Mouse (Mus musculus) cortical plate, adult 2 months (tissue): ENCODE results near the gene Rnf166. TPM values are rescaled to one million over a fixed set of nuclear protein-coding genes. Genes with fewer than 3 reads are reported as not detected.

Experiments
- H3K27ac ChIP-seq: fragments of 200-500 bp; 2 replicates; pipeline ENCODE4 v1.5.1; 2012; ENCODE audit warnings: low read length, control low read depth, inconsistent platforms; ENCODE audit not compliant: insufficient read depth
- H3K4me1 ChIP-seq: fragments of 200-500 bp; 2 replicates; pipeline ENCODE4 v1.6.1; 2011; ENCODE audit warnings: low read length; ENCODE audit not compliant: control insufficient read depth, insufficient read depth
- H3K4me3 ChIP-seq: fragments of 200-500 bp; 2 replicates; pipeline ENCODE4 v1.5.1; 2011; ENCODE audit warnings: mild to moderate bottlenecking, low read length, control low read depth; ENCODE audit not compliant: insufficient read depth
- CTCF ChIP-seq: fragments of 200-500 bp; IDR thresholded peaks from 2 replicates; pipeline ENCODE4 v1.5.1; 2011; ENCODE audit warnings: mild to moderate bottlenecking, control low read depth, low read length; ENCODE audit not compliant: insufficient read depth; ENCODE audit errors: extremely low read depth
- POLR2A ChIP-seq: fragments of 200-500 bp; IDR thresholded peaks from 2 replicates; pipeline ENCODE4 v1.6.1; 2011; ENCODE audit warnings: mild to moderate bottlenecking, low read length, control low read depth; ENCODE audit not compliant: insufficient read depth; ENCODE audit errors: extremely low read depth
- polyA plus RNA-seq: library from polyadenylated mRNA; depleted of rRNA; stranded (reverse); fragments of >200 nt; gene quantifications from 2 replicates; pipeline ENCODE4 v1.2.3, GENCODE M21; 2012; rRNA removed

Gene Rnf166
- polyA plus RNA-seq, 1 experiment = 76.8 TPM

- Histone ChIP-seq H3K27ac (no peak within 1 kb of the TSS), H3K4me1 (0 out of 2 replicates have a peak, but pooled peaks cover 2% of the 10 kb centered on the region), H3K4me3 (no peak within 1 kb of the TSS)
- no peak for TF ChIP-seq POLR2A
- TF ChIP-seq CTCF = no peak
These were observed 54.3 kb downstream of the Rnf166 start, which contains the start of gene Il17c for GRCm38 (mm10) chr8:122421376-122422070. Gene Il17c, plus strand, starts transcription at chr8:122422020.

GRCm38 (mm10) chr8:122419881-122420555 lies 55.8 kb downstream of the Rnf166 start:
- TF ChIP-seq POLR2A = no peak
- no peak for TF ChIP-seq CTCF
- H3K4me3 ChIP-seq = no peak overlapping the region
- 0 out of 2 replicates have a peak, but pooled peaks cover 2% of the 10 kb centered on the region for H3K4me1 ChIP-seq
- H3K27ac ChIP-seq = no peak overlapping the region

Other genes with a start within 250 kb of the Rnf166 start
- 32.1 and 39.0 TPM in 2 replicates for gene Zfpm1, start 193.9 kb downstream of the Rnf166 start, polyA plus RNA-seq
- gene Trhr2, start 115.3 kb downstream of the Rnf166 start, polyA plus RNA-seq = 4.0 and 5.5 TPM in 2 replicates
- 33.0 and 33.6 TPM in 2 replicates for gene Zc3h18, start 99.5 kb downstream of the Rnf166 start, polyA plus RNA-seq
- gene Il17c, start 54.0 kb downstream of the Rnf166 start, polyA plus RNA-seq = 0.21 and 0.36 TPM in 2 replicates
- 19.3 and 19.8 TPM in 2 replicates for gene Cyba, start 43.1 kb downstream of the Rnf166 start, polyA plus RNA-seq
- 36.6 and 42.7 TPM in 2 replicates for gene Mvd, start 32.6 kb downstream of the Rnf166 start, polyA plus RNA-seq
- gene Snai3, start 15.3 kb downstream of the Rnf166 start, polyA plus RNA-seq = 0.93 and 1.2 TPM in 2 replicates
- 43.5 and 43.6 TPM in 2 replicates for gene Ctu2, start 79 bp upstream of the Rnf166 start, polyA plus RNA-seq
- gene Piezo1, start 75.3 kb upstream of the Rnf166 start, polyA plus RNA-seq = 7.6 and 7.7 TPM in 2 replicates
- 2.8 and 3.2 TPM in 2 replicates for gene Cdt1, start 92.0 kb upstream of the Rnf166 start, polyA plus RNA-seq
- gene Aprt, start 100.8 kb upstream of the Rnf166 start, polyA plus RNA-seq = 60.1 and 61.0 TPM in 2 replicates
- gene Galns, start 135.4 kb upstream of the Rnf166 start, polyA plus RNA-seq = 7.2 and 8.8 TPM in 2 replicates
- 133 and 157 TPM in 2 replicates for gene Trappc2l, start 135.6 kb upstream of the Rnf166 start, polyA plus RNA-seq
- gene Pabpn1l, start 146.7 kb upstream of the Rnf166 start, polyA plus RNA-seq = not detected in 2 replicates
- gene Cbfa2t3, start 223.0 kb upstream of the Rnf166 start, polyA plus RNA-seq = 8.6 and 9.1 TPM in 2 replicates